Mouse (Mus musculus) naive thymus-derived CD4-positive, alpha-beta T cell, adult 2 months (primary cell): ENCODE data around the gene Twf2.
A peak's percentile ranks its signal among the peaks of the same experiment; 100 is the strongest.
"Not testable (repeated sequence)": the region's sequence is repeated elsewhere in the genome, so short reads cannot be mapped to it uniquely, and the experiment has no call there.

Experiments
- DNase-seq: peaks from one replicate; pipeline ENCODE4 v3.0.0-alpha.2; 2011; ENCODE audit warnings: low read depth

Twf2 gene

DNA sequence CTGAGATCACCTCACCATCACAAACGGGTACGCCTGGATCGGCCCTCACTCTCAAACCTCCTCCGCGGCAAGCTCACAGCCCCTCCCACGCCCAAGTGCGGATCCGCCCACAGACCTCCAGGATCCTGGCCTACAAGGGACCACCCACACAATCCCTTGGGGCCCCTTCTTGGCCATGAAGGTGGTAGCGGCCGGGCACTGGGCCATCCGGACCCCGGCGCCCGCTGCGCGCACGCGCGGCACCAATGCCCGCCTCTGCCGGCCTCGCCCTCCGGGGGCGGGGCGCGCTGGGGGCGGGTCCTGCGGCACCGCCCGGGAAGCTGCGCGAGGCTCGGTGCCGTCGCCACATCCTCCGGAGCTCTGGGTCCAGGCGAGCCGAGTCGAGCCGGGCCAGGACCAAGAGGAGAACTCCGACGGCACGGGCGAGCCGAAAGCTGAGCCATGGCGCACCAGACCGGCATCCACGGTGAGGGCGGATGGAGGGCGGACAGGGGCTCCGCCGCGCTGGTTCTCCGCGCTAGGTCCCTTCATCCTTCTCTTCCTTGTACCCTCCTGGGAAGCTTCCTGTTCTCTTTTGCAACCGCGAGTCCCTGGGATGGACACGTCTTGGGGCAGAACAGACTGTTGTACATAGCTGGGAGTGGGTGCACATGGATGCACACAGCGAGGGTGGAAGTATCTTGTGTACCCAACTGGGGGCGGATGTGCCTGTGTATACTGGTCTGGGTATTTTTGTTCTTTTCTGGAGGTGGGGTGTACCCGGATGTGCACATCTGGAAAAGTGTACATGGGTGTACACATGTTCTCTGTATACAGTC lies at the start of gene Twf2:
TSS of gene Twf2 (plus strand) at position 290 of the 818 bp plus-strand sequence.
- DNase-seq, result peak; percentile 92

DNA sequence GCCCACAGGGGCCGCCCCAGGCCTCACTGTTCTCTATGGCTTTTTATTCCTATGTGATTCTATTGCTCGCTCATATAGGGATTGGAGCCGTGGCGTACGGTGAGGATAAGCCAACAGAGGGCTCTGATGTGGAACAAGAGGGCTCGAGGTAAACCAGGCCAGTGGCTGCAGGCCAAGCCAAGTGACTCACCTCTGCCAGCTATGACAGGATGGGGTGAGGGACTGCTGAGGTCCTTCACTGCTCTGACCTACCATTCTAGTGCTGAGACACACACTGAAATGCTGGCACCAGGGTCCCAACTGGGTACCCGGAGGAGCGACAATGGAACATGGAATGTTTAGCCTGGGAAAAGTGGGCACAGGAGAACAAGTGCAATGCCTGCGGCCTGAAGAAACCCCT lies 48.8 kb upstream of the Twf2 start:
- no peak for DNase-seq

DNA sequence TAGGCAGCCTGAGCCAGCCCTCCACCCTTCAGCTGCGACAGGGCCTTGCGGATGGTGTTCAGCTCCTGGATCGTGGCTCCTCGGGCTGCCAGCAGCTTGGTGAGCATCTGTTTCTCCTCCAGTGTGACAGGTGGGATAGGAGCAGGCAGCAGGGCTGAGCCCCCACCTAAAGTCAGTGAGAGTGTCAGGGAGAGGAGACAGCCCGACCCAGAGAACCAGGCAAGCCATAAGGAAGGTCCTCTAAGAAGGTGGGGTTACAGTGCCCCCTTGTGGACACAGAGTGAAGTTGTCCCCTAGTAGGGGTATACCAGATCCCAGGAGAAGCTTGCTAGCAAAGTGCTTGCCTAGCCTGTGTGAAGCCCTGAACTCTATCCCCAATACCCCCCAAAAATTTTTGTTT lies 46.5 kb upstream of the Twf2 start:
- peak; percentile 64 for DNase-seq

GRCm38 (mm10) chr9:106156921-106157622 lies 45.8 kb upstream of the Twf2 start:
- no peak for DNase-seq

DNA sequence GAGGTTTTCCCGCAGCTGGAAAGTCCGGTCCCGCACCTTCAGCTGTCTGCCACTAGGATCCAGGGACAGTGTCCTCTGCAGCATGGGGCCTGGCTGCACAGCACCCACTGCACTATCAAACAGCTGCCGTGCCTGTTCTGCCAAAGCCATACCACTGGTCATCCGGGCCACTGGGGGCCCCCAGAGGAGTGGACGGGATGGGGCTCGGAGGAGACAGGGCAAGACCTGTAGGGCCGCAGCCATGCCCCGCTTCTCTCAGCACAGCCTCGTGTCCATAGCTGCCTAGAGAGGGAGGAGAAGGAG lies 45.3 kb upstream of the Twf2 start:
- no peak for DNase-seq

- DNase-seq, result no peak
Measured at GRCm38 (mm10) chr9:106158037-106158491, 44.8 kb upstream of the Twf2 start, which contains the start of gene Glyctk. TSS of gene Glyctk (minus strand) at chr9:106158138.

DNA sequence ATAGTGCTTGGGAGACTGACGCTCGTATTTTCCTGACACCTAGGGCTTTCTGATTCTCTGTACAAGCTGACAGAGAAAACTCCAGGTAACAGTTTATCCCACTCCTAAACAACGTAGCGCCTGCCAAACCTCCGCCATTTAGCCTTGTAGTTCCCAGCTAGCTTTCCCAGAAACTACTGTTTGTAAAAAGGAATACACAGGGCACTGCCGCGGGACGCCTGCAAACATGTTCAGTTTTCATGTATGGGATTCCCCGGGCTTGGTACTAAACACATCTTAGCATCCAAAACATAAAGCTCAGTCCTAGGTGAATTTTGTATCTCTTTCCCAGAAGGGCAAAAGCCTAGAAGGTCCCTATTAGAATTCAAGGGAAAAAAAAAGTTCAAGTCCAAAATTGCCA lies 43.7 kb upstream of the Twf2 start:
- no peak for DNase-seq

- peak; percentile 88 for DNase-seq
Measured at GRCm38 (mm10) chr9:106159784-106160301, 43.1 kb upstream of the Twf2 start.

GRCm38 (mm10) chr9:106160426-106160825 lies 42.5 kb upstream of the Twf2 start:
- no peak for DNase-seq

GRCm38 (mm10) chr9:106166709-106167108 lies 36.2 kb upstream of the Twf2 start:
- DNase-seq, result no peak

GRCm38 (mm10) chr9:106167241-106167640 lies 35.7 kb upstream of the Twf2 start:
- no peak for DNase-seq

DNA sequence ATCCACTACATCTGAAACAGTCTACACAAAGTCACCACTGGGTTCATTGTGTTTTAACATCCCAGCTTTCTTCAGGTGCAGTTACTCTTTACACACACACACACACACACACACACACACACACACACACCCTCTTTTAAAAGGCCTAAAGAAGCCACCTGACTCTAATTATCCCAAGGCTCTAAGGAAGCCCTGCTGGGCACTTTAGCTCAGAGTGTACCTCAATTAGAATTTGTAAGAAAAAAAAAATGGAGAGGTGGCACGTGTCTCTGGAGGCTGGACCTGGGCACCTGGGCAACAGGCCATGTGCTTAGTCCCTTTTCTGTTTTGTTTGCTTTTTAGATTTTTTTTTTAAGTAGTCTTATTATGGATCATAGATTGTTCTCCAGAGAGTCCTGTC lies 35.2 kb upstream of the Twf2 start:
- no peak for DNase-seq

DNA sequence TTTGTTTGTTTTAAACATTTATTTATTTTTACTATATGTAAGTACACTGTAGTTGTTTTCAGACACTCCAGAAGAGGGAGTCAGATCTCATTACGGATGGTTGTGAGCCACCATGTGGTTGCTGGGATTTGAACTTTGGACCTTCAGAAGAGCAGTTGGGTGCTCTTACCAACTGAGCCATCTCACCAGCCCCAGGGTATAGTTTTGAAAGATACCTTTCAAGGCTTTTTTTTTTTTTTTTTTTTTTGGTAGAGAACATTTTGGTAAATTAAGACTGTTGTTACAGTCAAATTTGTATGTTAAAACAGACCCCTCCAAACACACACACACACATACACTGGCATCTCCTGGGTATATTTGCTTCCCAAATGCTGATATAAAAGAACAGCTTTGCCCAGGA lies 33.9 kb upstream of the Twf2 start:
- DNase-seq, result not testable (repeated sequence)

- DNase-seq, result peak; percentile 31
Measured at GRCm38 (mm10) chr9:106169917-106170316, 33.0 kb upstream of the Twf2 start.

DNA sequence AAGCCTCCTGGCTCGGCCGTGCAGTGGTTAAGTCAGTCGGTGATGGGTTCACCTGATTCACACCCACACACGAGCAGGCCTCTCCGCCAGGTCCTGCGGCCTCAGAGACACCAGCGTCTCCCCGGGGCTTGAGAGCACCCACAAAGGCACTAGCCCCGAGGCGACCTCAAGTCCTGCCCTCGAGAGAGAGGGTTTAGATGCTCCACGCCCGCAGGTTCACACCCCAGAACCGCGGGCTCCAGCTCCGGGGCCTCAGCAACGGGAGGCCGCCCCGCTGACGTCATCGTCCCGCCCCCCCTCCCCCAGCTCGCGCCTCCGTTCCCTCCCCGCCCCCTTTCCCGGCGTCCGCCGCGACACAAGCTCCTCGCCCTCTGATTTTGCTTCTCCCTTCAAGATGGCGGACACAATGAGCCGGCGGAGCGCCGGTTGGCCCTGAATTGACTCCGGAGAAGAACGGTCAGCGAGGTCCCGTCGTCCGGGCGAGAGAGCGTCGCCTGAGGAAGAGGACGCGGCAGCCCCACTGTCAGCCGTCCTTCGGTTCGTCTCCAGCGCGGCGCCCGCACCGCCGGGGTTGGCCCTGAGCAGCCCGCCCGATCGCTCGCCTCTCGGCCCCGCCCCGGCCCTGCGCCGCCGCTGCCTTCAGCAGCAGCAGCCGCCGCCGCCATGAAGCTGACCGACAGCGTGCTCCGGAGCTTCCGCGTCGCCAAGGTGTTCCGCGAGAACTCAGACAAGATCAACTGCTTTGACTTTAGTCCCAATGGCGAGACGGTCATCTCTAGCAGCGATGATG lies 32.2 kb upstream of the Twf2 start, which contains the start of gene Wdr82:
TSS of gene Wdr82 (plus strand) at position 373 of the 790 bp plus-strand sequence.
- DNase-seq, result peak; percentile 95

DNA sequence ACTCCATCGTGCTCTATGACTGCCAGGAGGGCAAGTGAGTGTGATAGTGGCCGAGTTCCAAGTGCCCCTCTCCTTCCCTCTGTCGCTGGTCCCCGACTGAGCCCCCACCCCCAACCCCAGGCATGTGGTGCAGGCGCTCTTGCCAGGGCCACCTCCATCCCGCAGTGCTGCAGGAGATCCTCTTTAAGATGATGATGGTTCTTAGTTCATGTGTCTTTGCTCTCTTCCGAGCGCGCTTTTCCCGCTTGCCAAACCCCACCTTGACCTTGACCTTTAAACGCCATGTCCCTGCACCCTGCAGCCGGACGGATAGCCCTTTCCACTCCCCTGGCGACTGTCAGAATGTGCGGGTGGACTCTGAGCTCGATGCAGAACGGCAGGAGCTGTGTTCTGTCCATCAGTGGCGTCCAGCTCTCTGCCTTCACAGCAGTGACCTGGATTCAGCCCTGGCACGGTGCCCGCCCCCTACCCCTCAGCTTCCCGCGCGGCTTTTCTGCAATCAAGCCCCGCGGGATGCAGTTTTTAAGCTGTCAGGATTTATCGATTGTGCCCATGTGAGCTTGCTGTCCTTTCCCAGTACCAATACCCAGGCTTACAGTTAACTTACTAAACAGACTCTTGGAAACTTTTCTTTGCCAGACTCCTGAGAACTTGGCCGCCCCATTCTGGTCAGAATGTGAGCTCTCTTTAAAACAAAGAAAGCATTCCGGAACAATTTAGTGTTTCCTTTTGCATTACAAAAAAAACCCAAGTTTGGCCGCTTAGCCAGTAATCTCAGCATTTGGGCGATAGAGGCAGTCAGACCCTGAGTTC lies 31.4 kb upstream of the Twf2 start:
- DNase-seq, result peak; percentile 48

DNA sequence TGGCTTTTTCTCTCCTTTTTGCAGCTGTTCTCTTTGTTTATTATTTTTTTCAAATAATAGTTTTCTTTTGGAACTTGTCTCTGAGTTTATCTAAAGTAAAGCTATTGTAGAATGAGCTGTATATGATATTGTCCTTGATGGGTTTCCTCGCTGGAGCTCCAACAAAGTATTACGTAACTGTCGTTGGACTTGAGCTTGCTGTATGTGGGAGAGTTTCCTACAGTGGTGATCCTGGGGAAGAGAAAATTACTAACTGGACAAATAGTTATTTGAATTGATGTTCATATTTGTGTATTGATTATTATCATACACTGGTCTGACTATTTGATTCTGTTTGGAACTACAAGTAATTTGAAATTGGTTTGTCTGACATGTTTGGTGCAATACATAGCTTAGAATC lies 30.4 kb upstream of the Twf2 start:
- no peak for DNase-seq

GRCm38 (mm10) chr9:106173363-106173762 lies 29.5 kb upstream of the Twf2 start:
- no peak for DNase-seq

- DNase-seq, result no peak
Measured at GRCm38 (mm10) chr9:106175552-106176200, 27.2 kb upstream of the Twf2 start.

DNA sequence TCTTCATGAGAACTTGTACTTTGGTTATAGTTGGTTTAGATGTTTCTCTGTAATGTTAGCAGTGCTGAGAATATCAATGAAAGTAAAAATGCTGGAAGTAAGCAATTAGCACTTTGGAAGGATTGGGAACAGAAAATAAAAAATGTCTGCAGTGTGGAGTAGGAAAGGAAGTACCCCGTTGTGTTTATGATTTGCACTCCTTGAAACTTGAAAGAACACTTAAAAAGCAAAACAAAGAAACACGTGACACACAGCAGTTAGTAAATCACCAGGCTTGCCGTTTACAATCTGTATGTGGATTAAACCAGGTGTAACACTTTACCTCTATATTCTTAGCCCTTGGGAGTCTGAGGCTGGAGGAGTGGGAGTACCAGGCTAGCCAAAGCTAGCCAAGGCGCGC lies 26.1 kb upstream of the Twf2 start:
- peak; percentile 59 for DNase-seq

GRCm38 (mm10) chr9:106177799-106178198 lies 25.1 kb upstream of the Twf2 start:
- DNase-seq, result no peak
